Mouse (Mus musculus): ENCODE data around the gene Itprip. TPM values are rescaled to one million over a fixed set of nuclear protein-coding genes. Genes with fewer than 3 reads are reported as not detected.

Itprip gene
- polyA plus RNA-seq, 1 experiment: 54.1 TPM

GRCm38 (mm10) chr19:47871515-47871914 lies 47.6 kb downstream of the Itprip start:
- H3K4me3 ChIP-seq: no peak overlapping the region
- TF ChIP-seq TCF12 (IDR thresholded peaks at IDR 0.05; ENCODE audit: insufficient read depth, poor library complexity, severe bottlenecking) (no peak), SRF (IDR thresholded peaks at IDR 0.05; ENCODE audit: control insufficient read depth, insufficient read length, low read depth) (no peak), USF1 (IDR thresholded peaks at IDR 0.05; ENCODE audit: low read depth) (no peak), MYOD1 (IDR thresholded peaks at IDR 0.05; ENCODE audit: control insufficient read depth in 1 of 3, insufficient read length in 2 of 3, low read depth in 2 of 3) (no peak), TCF3 (IDR thresholded peaks at IDR 0.05; ENCODE audit: insufficient read length, low read depth) (no peak), REST (IDR thresholded peaks at IDR 0.05; ENCODE audit: insufficient read depth, insufficient read length) (no peak), POLR2AphosphoS2 (IDR thresholded peaks at IDR 0.05; ENCODE audit: insufficient read length, low read depth) (no peak), MAX (IDR thresholded peaks at IDR 0.05; ENCODE audit: low read depth) (no peak), CEBPB (IDR thresholded peaks at IDR 0.05; ENCODE audit: insufficient read depth, poor library complexity, severe bottlenecking) (no peak), POLR2A (IDR thresholded peaks at IDR 0.05; ENCODE audit: insufficient read length, low read depth) (no peak), MYOG (IDR thresholded peaks at IDR 0.05; ENCODE audit: control insufficient read depth in 1 of 3, insufficient read depth in 1 of 3, insufficient read length in 2 of 3, low read depth in 2 of 3) (no peak), E2F4 (IDR thresholded peaks at IDR 0.05; ENCODE audit: insufficient read depth) (no peak)
- no peak overlapping the region for H3ac ChIP-seq (ENCODE audit: control insufficient read depth, insufficient read length)
- no peaks in the 10 kb centered on the region for H3K27me3 ChIP-seq (ENCODE audit: control insufficient read depth, insufficient read depth, insufficient read length)
- no peaks in the 10 kb centered on the region for H3K79me2 ChIP-seq (ENCODE audit: control insufficient read depth, insufficient read depth)
- no peaks in the 10 kb centered on the region for H3K36me3 ChIP-seq (ENCODE audit: control insufficient read depth, insufficient read depth)
- H3K4me2 ChIP-seq (ENCODE audit: low read depth): no peak overlapping the region

GRCm38 (mm10) chr19:47870102-47870666 lies 48.9 kb downstream of the Itprip start:
- Histone ChIP-seq H3K36me3 (ENCODE audit: control insufficient read depth, insufficient read depth) (no peaks in the 10 kb centered on the region), H3K27me3 (ENCODE audit: control insufficient read depth, insufficient read depth, insufficient read length) (no peaks in the 10 kb centered on the region), H3K79me2 (ENCODE audit: control insufficient read depth, insufficient read depth) (no peaks in the 10 kb centered on the region), H3K4me2 (ENCODE audit: low read depth) (peak overlapping the region; percentile 79), H3K4me3 (no peak overlapping the region), H3ac (ENCODE audit: control insufficient read depth, insufficient read length) (no peak overlapping the region)
- TF ChIP-seq POLR2A (IDR thresholded peaks at IDR 0.05; ENCODE audit: insufficient read length, low read depth) (no peak), MYOD1 (IDR thresholded peaks at IDR 0.05; ENCODE audit: control insufficient read depth in 1 of 3, insufficient read length in 2 of 3, low read depth in 2 of 3) (no peak), E2F4 (IDR thresholded peaks at IDR 0.05; ENCODE audit: insufficient read depth) (no peak), USF1 (IDR thresholded peaks at IDR 0.05; ENCODE audit: low read depth) (no peak), REST (IDR thresholded peaks at IDR 0.05; ENCODE audit: insufficient read depth, insufficient read length) (no peak), MYOG (IDR thresholded peaks at IDR 0.05; ENCODE audit: control insufficient read depth in 1 of 3, insufficient read depth in 1 of 3, insufficient read length in 2 of 3, low read depth in 2 of 3) (no peak), TCF12 (IDR thresholded peaks at IDR 0.05; ENCODE audit: insufficient read depth, poor library complexity, severe bottlenecking) (no peak)

GRCm38 (mm10) chr19:47869516-47869915 lies 49.6 kb downstream of the Itprip start:
- Histone ChIP-seq H3K4me2 (ENCODE audit: low read depth) (peak overlapping the region; percentile 79), H3K36me3 (ENCODE audit: control insufficient read depth, insufficient read depth) (no peaks in the 10 kb centered on the region), H3K27me3 (ENCODE audit: control insufficient read depth, insufficient read depth, insufficient read length) (no peaks in the 10 kb centered on the region), H3K4me3 (no peak overlapping the region), H3ac (ENCODE audit: control insufficient read depth, insufficient read length) (no peak overlapping the region), H3K79me2 (ENCODE audit: control insufficient read depth, insufficient read depth) (no peaks in the 10 kb centered on the region)
- TF ChIP-seq USF1 (IDR thresholded peaks at IDR 0.05; ENCODE audit: low read depth): no peak
- no peak for TF ChIP-seq SRF (IDR thresholded peaks at IDR 0.05; ENCODE audit: control insufficient read depth, insufficient read length, low read depth)
- TF ChIP-seq TCF3 (IDR thresholded peaks at IDR 0.05; ENCODE audit: insufficient read length, low read depth): no peak
- no peak for TF ChIP-seq E2F4 (IDR thresholded peaks at IDR 0.05; ENCODE audit: insufficient read depth)
- TF ChIP-seq POLR2AphosphoS2 (IDR thresholded peaks at IDR 0.05; ENCODE audit: insufficient read length, low read depth): no peak
- no peak for TF ChIP-seq MYOD1 (IDR thresholded peaks at IDR 0.05; ENCODE audit: control insufficient read depth in 1 of 3, insufficient read length in 2 of 3, low read depth in 2 of 3)
- no peak for TF ChIP-seq MYOG (IDR thresholded peaks at IDR 0.05; ENCODE audit: control insufficient read depth in 1 of 3, insufficient read depth in 1 of 3, insufficient read length in 2 of 3, low read depth in 2 of 3)
- TF ChIP-seq POLR2A (IDR thresholded peaks at IDR 0.05; ENCODE audit: insufficient read length, low read depth): no peak
- TF ChIP-seq TCF12 (IDR thresholded peaks at IDR 0.05; ENCODE audit: insufficient read depth, poor library complexity, severe bottlenecking): no peak
- no peak for TF ChIP-seq MAX (IDR thresholded peaks at IDR 0.05; ENCODE audit: low read depth)
- TF ChIP-seq CEBPB (IDR thresholded peaks at IDR 0.05; ENCODE audit: insufficient read depth, poor library complexity, severe bottlenecking): no peak
- no peak for TF ChIP-seq REST (IDR thresholded peaks at IDR 0.05; ENCODE audit: insufficient read depth, insufficient read length)

- Histone ChIP-seq H3K36me3 (ENCODE audit: control insufficient read depth, insufficient read depth) (peaks cover 5% of the 10 kb centered on the region), H3K79me2 (ENCODE audit: control insufficient read depth, insufficient read depth) (no peaks in the 10 kb centered on the region), H3K4me2 (ENCODE audit: low read depth) (peak overlapping the region; percentile 79), H3ac (ENCODE audit: control insufficient read depth, insufficient read length) (no peak overlapping the region), H3K27me3 (ENCODE audit: control insufficient read depth, insufficient read depth, insufficient read length) (no peaks in the 10 kb centered on the region), H3K4me3 (no peak overlapping the region)
- 0 out of 2 replicates have a peak, but pooled peaks have one; percentile 26 for TF ChIP-seq CEBPB (IDR thresholded peaks at IDR 0.05; ENCODE audit: insufficient read depth, poor library complexity, severe bottlenecking)
- no peak for TF ChIP-seq POLR2A (IDR thresholded peaks at IDR 0.05; ENCODE audit: insufficient read length, low read depth)
- TF ChIP-seq MYOG (IDR thresholded peaks at IDR 0.05; ENCODE audit: control insufficient read depth in 1 of 3, insufficient read depth in 1 of 3, insufficient read length in 2 of 3, low read depth in 2 of 3): peak in 1 of 3 experiments; percentile 9
- TF ChIP-seq REST (IDR thresholded peaks at IDR 0.05; ENCODE audit: insufficient read depth, insufficient read length): no peak
Measured at GRCm38 (mm10) chr19:47868951-47869350, 50.1 kb downstream of the Itprip start.

GRCm38 (mm10) chr19:47867628-47868175 lies 51.4 kb downstream of the Itprip start:
- Histone ChIP-seq H3K4me3 (no peak overlapping the region), H3ac (ENCODE audit: control insufficient read depth, insufficient read length) (no peak overlapping the region)
- no peak for TF ChIP-seq TCF3 (IDR thresholded peaks at IDR 0.05; ENCODE audit: insufficient read length, low read depth)
- no peak for TF ChIP-seq E2F4 (IDR thresholded peaks at IDR 0.05; ENCODE audit: insufficient read depth)
- no peak for TF ChIP-seq MAX (IDR thresholded peaks at IDR 0.05; ENCODE audit: low read depth)
- TF ChIP-seq REST (IDR thresholded peaks at IDR 0.05; ENCODE audit: insufficient read depth, insufficient read length): no peak
- TF ChIP-seq USF1 (IDR thresholded peaks at IDR 0.05; ENCODE audit: low read depth): no peak
- no peak for TF ChIP-seq POLR2A (IDR thresholded peaks at IDR 0.05; ENCODE audit: insufficient read length, low read depth)
- TF ChIP-seq MYOD1 (IDR thresholded peaks at IDR 0.05; ENCODE audit: control insufficient read depth in 1 of 3, insufficient read length in 2 of 3, low read depth in 2 of 3): no peak
- no peak for TF ChIP-seq CEBPB (IDR thresholded peaks at IDR 0.05; ENCODE audit: insufficient read depth, poor library complexity, severe bottlenecking)
- TF ChIP-seq TCF12 (IDR thresholded peaks at IDR 0.05; ENCODE audit: insufficient read depth, poor library complexity, severe bottlenecking): no peak
- no peak for TF ChIP-seq SRF (IDR thresholded peaks at IDR 0.05; ENCODE audit: control insufficient read depth, insufficient read length, low read depth)
- no peak for TF ChIP-seq MYOG (IDR thresholded peaks at IDR 0.05; ENCODE audit: control insufficient read depth in 1 of 3, insufficient read depth in 1 of 3, insufficient read length in 2 of 3, low read depth in 2 of 3)

More at GRCm38 (mm10) chr19:47867628-47868175, 51.4 kb downstream of the Itprip start:
- Histone ChIP-seq H3K36me3 (ENCODE audit: control insufficient read depth, insufficient read depth) (peaks cover 11% of the 10 kb centered on the region), H3K79me2 (ENCODE audit: control insufficient read depth, insufficient read depth) (no peaks in the 10 kb centered on the region), H3K4me2 (ENCODE audit: low read depth) (no peak overlapping the region), H3K27me3 (ENCODE audit: control insufficient read depth, insufficient read depth, insufficient read length) (no peaks in the 10 kb centered on the region)
